Mouse (Mus musculus) CH12.LX (cell line): ENCODE measurements around the gene Dph1.

Experiments used
- CTCF ChIP-seq, 2 experiments: IDR thresholded peaks in 1 of 2; conservative IDR thresholded peaks in 1 of 2; 2 replicates each; pipeline ENCODE4 v1.5.1; 2011 to 2012; ENCODE audit warnings: low read depth in 2 of 2, low read length in 2 of 2, improper control_type of control experiment in 1 of 2, inconsistent platforms in 1 of 2, mild to moderate bottlenecking in 1 of 2, moderate library complexity in 1 of 2
- E2F4 ChIP-seq: IDR thresholded peaks from 2 replicates; pipeline ENCODE4 v1.6.1; 2011; ENCODE audit warnings: low read depth, low read length, improper control_type of control experiment; ENCODE audit not compliant: insufficient replicate concordance
- JUN ChIP-seq: IDR thresholded peaks from 2 replicates; pipeline ENCODE4 v1.6.1; 2011; ENCODE audit warnings: low read depth, mild to moderate bottlenecking, low read length, improper control_type of control experiment, moderate library complexity; ENCODE audit not compliant: insufficient read depth
- JUND ChIP-seq: conservative IDR thresholded peaks from 2 replicates; pipeline ENCODE4 v1.6.1; 2011; ENCODE audit warnings: low read depth, low read length, improper control_type of control experiment
- KAT2A ChIP-seq: IDR thresholded peaks from 2 replicates; pipeline ENCODE4 v1.6.1; 2012; ENCODE audit warnings: low read length, improper control_type of control experiment, inconsistent platforms; ENCODE audit not compliant: insufficient replicate concordance
- MAX ChIP-seq: IDR thresholded peaks from 2 replicates; pipeline ENCODE4 v1.6.1; 2011; ENCODE audit warnings: low read length, improper control_type of control experiment
- MEF2A ChIP-seq: IDR thresholded peaks from 2 replicates; pipeline ENCODE4 v1.6.1; 2014; ENCODE audit warnings: low read depth, mild to moderate bottlenecking, inconsistent platforms, low read length, improper control_type of control experiment, borderline replicate concordance
- MXI1 ChIP-seq: IDR thresholded peaks from 2 replicates; pipeline ENCODE4 v1.6.1; 2011; ENCODE audit warnings: mild to moderate bottlenecking, low read depth, low read length, improper control_type of control experiment
- POLR2A ChIP-seq: IDR thresholded peaks from 2 replicates; pipeline ENCODE4 v1.6.1; 2011; ENCODE audit warnings: low read depth, mild to moderate bottlenecking, improper control_type of control experiment, low read length
- RCOR1 ChIP-seq: conservative IDR thresholded peaks from 2 replicates; pipeline ENCODE4 v1.6.1; 2012; ENCODE audit warnings: low read depth, mild to moderate bottlenecking, inconsistent platforms, low read length, improper control_type of control experiment
- TCF12 ChIP-seq: IDR thresholded peaks from 2 replicates; pipeline ENCODE4 v1.6.1; 2014; ENCODE audit warnings: low read depth, mild to moderate bottlenecking, inconsistent platforms, low read length, improper control_type of control experiment
- USF2 ChIP-seq: conservative IDR thresholded peaks from 2 replicates; pipeline ENCODE4 v1.6.1; 2011; ENCODE audit warnings: low read depth, low read length, improper control_type of control experiment
- ZC3H11A ChIP-seq: IDR thresholded peaks from 2 replicates; pipeline ENCODE4 v1.6.1; 2012; ENCODE audit warnings: low read depth, mild to moderate bottlenecking, inconsistent platforms, low read length, improper control_type of control experiment

DNA sequence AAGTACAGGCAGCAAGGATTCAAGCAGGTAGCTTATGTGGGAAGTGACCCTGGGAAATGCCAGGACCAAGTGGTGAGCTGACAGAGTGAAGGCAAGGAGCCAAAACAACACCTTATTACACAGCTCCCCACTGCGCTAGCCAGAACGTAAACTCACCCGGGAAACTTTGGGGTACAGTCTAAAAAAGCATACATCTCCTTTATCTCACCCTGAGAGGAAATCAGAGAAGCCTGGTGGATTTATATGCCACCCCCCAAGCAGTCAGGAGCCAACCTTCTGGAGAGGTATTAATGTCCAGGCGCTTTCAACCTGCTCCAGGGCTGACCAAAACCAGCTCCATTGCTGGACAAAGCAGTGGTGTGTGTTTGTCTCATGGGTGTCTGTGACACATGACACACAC is 12.9 kb upstream of the Dph1 start:
- TF ChIP-seq CTCF (conservative IDR thresholded peaks at IDR 0.05 in 1 of 2, IDR thresholded peaks at IDR 0.05 in 1 of 2; ENCODE audit: low read depth in 2 of 2, low read length in 2 of 2) (no peak), MAX (no peak), POLR2A (no peak), ZC3H11A (no peak), MEF2A (no peak), E2F4 (no peak), MXI1 (no peak), JUN (no peak), RCOR1 (no peak), KAT2A (no peak), JUND (no peak), TCF12 (no peak), USF2 (no peak)
